Mouse (Mus musculus) neural tube, embryonic 11.5 days (tissue): ENCODE results near the gene Nsun2. TPM values are rescaled to one million over a fixed set of nuclear protein-coding genes. Genes with fewer than 3 reads are reported as not detected.
A peak's percentile ranks its signal among the peaks of the same experiment; 100 is the strongest.
"Not testable (repeated sequence)": the region's sequence is repeated elsewhere in the genome, so short reads cannot be mapped to it uniquely, and the experiment has no call there.

Experiments used
- ATAC-seq: fragments of 200-750 bp; cut with Nextera tagmentation; 2 replicates; pipeline ENCODE4 v1.8.0; 2017; ENCODE audit warnings: moderate number of reproducible peaks, mild to moderate bottlenecking, moderate TSS enrichment, moderate library complexity; ENCODE audit not compliant: insufficient read depth, low FRiP score, low TSS enrichment
- DNase-seq: peaks from one replicate; pipeline ENCODE4 v3.0.0-alpha.2; 2015; ENCODE audit warnings: low spot score
- H3K27ac ChIP-seq: fragments of 300-500 bp; sonication (generic); 2 replicates; pipeline ENCODE4 v1.5.1; 2014; ENCODE audit warnings: low read depth, mild to moderate bottlenecking, low read length
- H3K27me3 ChIP-seq: fragments of 300-500 bp; sonication (generic); 2 replicates; pipeline ENCODE4 v1.6.1; 2014; ENCODE audit warnings: mild to moderate bottlenecking, low read length, mixed read lengths; ENCODE audit not compliant: control insufficient read depth, insufficient read depth
- H3K36me3 ChIP-seq: fragments of 300-500 bp; sonication (generic); 2 replicates; pipeline ENCODE4 v1.6.1; 2014; ENCODE audit warnings: mild to moderate bottlenecking, low read length, moderate library complexity, mixed read lengths; ENCODE audit not compliant: control insufficient read depth, insufficient read depth
- H3K4me1 ChIP-seq: fragments of 300-500 bp; sonication (generic); 2 replicates; pipeline ENCODE4 v1.6.1; 2014; ENCODE audit warnings: low read length, mixed read lengths; ENCODE audit not compliant: control insufficient read depth, insufficient read depth
- H3K4me2 ChIP-seq: fragments of 300-500 bp; sonication (generic); 2 replicates; pipeline ENCODE4 v1.6.1; 2014; ENCODE audit warnings: low read depth, mild to moderate bottlenecking, moderate library complexity
- H3K4me3 ChIP-seq: fragments of 300-500 bp; sonication (generic); 2 replicates; pipeline ENCODE4 v1.5.1; 2014; ENCODE audit warnings: low read depth, low read length
- H3K9ac ChIP-seq: fragments of 300-500 bp; sonication (generic); 2 replicates; pipeline ENCODE4 v1.6.1; 2014; ENCODE audit warnings: mild to moderate bottlenecking, low read length
- H3K9me3 ChIP-seq: fragments of 300-500 bp; sonication (generic); 2 replicates; pipeline ENCODE4 v1.6.1; 2016; ENCODE audit warnings: low read length; ENCODE audit not compliant: control insufficient read depth
- WGBS: fragments of 180-500 bp; shearing (Covaris S2); extraction: QIAGEN DNeasy Blood & Tissue Kit; methylation state at CpG from one replicate; pipeline ENCODE4 v1.1.7; 2014; 5-methylcytosine and 5-hydroxymethylcytosine counted together
- polyA plus RNA-seq: library from polyadenylated mRNA; unstranded; fragments of >200 nt; fragmentation: Nextera tagmentation; extraction: Ambion mirVana; gene quantifications from 2 replicates; pipeline ENCODE4 v1.2.1, GENCODE M21; 2014

The Nsun2 gene
- polyA plus RNA-seq, 1 experiment from 2014 or later: 139 TPM

GRCm38 (mm10) chr13:69596515-69596914, 63.0 kb downstream of the Nsun2 start:
- Histone ChIP-seq H3K36me3 (no peaks in the 10 kb centered on the region), H3K4me3 (no peak overlapping the region), H3K4me2 (no peak overlapping the region), H3K4me1 (no peaks in the 10 kb centered on the region), H3K27me3 (no peaks in the 10 kb centered on the region), H3K27ac (no peak overlapping the region), H3K9me3 (no peaks in the 10 kb centered on the region), H3K9ac (no peak overlapping the region)
- 98% methylated on average over 2 of the region's 2 CpGs for WGBS
- no peak for ATAC-seq
- DNase-seq: no peak

DNA sequence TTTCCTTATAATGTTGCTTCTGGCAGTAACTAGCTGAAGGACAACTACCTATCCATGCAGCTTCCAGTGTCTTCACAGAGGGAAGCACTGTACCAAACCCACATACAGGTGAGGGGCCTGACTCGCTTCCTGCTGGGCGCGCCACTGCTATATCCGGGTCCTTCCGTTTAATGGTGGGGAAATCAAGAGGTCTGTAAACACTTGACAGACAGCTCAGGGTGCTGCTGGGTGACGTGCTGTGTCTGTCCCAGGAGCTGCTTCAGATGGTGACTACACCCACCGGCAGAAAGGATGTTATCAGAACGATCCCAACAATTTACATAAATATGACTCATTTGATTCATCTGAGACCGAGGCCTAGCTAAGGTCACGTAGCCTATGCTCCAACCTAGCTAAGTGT, 65.3 kb downstream of the Nsun2 start:
- WGBS: 92% methylated on average over 10 of the region's 10 CpGs
- no peak for ATAC-seq
- no peaks in the 10 kb centered on the region for H3K36me3 ChIP-seq

DNA sequence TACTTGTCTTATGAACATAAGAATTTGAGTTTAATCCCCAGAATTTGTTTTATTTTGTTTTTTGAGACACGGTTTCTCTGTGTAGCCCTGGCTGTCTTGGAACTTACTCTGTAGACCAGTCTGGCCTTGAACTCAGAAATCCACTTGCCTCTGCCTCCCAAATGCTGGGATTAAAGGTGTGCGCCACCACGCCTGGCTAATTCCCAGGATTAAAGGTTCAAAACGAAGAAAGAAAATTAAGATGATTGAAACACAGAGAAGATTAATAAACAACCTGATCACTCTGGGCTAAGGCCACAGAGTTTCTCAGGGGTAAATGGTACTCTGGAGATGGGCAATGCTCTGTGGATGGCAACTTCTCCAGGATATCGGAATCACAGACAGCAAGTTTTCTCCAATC, 67.3 kb downstream of the Nsun2 start:
- H3K4me2 ChIP-seq, H3K36me3 ChIP-seq, DNase-seq, H3K4me3 ChIP-seq, H3K4me1 ChIP-seq, H3K9me3 ChIP-seq, H3K27me3 ChIP-seq, ATAC-seq, H3K9ac ChIP-seq, H3K27ac ChIP-seq: not testable (repeated sequence)
- WGBS: 93% methylated on average over 5 of the region's 5 CpGs

More for the DNA sequence above, 65.3 kb downstream of the Nsun2 start:
- Histone ChIP-seq H3K4me3 (no peak overlapping the region), H3K9me3 (no peaks in the 10 kb centered on the region), H3K4me1 (no peaks in the 10 kb centered on the region), H3K4me2 (no peak overlapping the region), H3K27ac (no peak overlapping the region), H3K27me3 (no peaks in the 10 kb centered on the region), H3K9ac (no peak overlapping the region)
- no peak for DNase-seq

- H3K4me3 ChIP-seq: no peak overlapping the region
- no peak overlapping the region for H3K27ac ChIP-seq
- no peak overlapping the region for H3K9ac ChIP-seq
- 91% methylated on average over 5 of the region's 5 CpGs for WGBS
- ATAC-seq (no peak), DNase-seq (no peak)
- no peaks in the 10 kb centered on the region for H3K4me1 ChIP-seq
- H3K36me3 ChIP-seq: no peaks in the 10 kb centered on the region
- H3K9me3 ChIP-seq: no peaks in the 10 kb centered on the region
- H3K4me2 ChIP-seq: no peak overlapping the region
- H3K27me3 ChIP-seq: no peaks in the 10 kb centered on the region
These were observed 67.8 kb downstream of the Nsun2 start for GRCm38 (mm10) chr13:69601321-69601720.

- Histone ChIP-seq H3K36me3 (no peaks in the 10 kb centered on the region), H3K9ac (no peak overlapping the region), H3K4me3 (no peak overlapping the region), H3K27me3 (no peaks in the 10 kb centered on the region), H3K4me1 (no peaks in the 10 kb centered on the region), H3K27ac (no peak overlapping the region), H3K9me3 (no peaks in the 10 kb centered on the region), H3K4me2 (no peak overlapping the region)
- no peak for DNase-seq
- 86% methylated on average over 1 of the region's 1 CpGs for WGBS
- ATAC-seq: no peak
These were observed 71.1 kb downstream of the Nsun2 start for GRCm38 (mm10) chr13:69604670-69605069.

DNA sequence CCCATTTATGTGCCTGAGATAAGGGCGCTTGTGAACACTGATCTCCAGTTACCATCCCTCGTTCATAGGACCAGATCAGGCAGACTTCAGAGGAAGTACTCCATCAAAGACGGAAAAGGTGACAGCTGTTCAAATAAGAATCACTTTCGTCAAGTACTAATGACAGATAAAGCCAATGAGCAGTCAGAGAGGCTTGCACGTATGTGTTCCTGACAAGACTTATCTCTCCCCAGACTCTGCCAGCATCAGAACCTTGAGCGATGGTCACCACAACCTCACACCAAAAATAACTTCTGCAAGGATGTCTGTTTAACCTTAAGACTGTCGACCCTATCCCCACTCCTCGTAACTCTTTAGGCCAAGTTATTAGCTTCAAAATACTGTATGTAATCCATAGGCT, 75.2 kb downstream of the Nsun2 start:
- Histone ChIP-seq H3K27me3 (no peaks in the 10 kb centered on the region), H3K4me3 (no peak overlapping the region), H3K9me3 (no peaks in the 10 kb centered on the region), H3K4me1 (peaks cover 14% of the 10 kb centered on the region), H3K36me3 (no peaks in the 10 kb centered on the region), H3K9ac (no peak overlapping the region), H3K4me2 (no peak overlapping the region), H3K27ac (no peak overlapping the region)
- DNase-seq (no peak), ATAC-seq (no peak)
- 86% methylated on average over 8 of the region's 8 CpGs for WGBS

DNA sequence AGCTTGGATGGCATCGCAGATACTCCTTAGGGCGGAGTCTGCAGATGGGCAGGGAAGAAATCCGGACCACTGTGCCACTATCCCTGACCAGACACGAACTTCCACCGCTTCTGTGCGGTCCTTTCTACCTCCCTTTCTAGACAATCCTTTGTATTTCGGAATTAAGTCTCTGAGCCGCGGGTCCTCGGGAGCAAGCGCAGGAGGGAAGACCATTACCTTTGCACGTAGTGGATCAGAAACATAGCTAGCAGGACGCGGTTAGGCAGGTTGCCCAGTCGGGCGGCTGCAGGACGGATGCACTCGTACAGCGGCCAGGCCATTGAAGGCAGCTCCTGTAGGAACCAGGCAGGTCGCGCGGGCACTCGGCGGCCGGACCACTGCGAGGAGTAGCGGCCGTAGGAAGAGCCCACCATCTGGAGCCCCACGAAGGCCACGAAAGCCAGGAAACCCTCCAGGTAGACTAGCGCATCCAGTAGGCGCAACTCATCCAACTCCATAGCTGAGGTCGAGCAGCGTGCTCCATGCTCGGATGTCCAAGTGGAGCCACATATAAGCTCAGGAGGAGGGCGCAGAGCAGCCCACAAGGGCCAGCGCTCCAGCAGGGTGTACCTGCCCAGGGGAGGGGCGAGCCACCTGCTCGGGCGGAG, 77.3 kb downstream of the Nsun2 start:
- H3K27ac ChIP-seq: no peak overlapping the region
- H3K9me3 ChIP-seq: no peaks in the 10 kb centered on the region
- peak overlapping the region; percentile 63 for H3K9ac ChIP-seq
- H3K4me1 ChIP-seq: peaks cover 14% of the 10 kb centered on the region
- H3K4me2 ChIP-seq: peak overlapping the region; percentile 92
- DNase-seq (no peak), ATAC-seq (peak; percentile 36; the same call in 1 of the 2 replicates)
- WGBS: under 1% methylated on average over 40 of the region's 40 CpGs
- H3K36me3 ChIP-seq: peaks cover 6% of the 10 kb centered on the region
- H3K4me3 ChIP-seq: peak overlapping the region; percentile 87
- no peaks in the 10 kb centered on the region for H3K27me3 ChIP-seq

- H3K9ac ChIP-seq: peak within 1 kb of the TSS; percentile 75
- H3K36me3 ChIP-seq: peaks cover 11% of the 10 kb centered on the region
- H3K4me1 ChIP-seq: peaks cover 14% of the 10 kb centered on the region
- H3K9me3 ChIP-seq: no peaks in the 10 kb centered on the region
- no peak within 1 kb of the TSS for H3K27ac ChIP-seq
- peak within 1 kb of the TSS; percentile 92 for H3K4me2 ChIP-seq
- peak; percentile 99 for ATAC-seq
- no peaks in the 10 kb centered on the region for H3K27me3 ChIP-seq
- H3K4me3 ChIP-seq: peak within 1 kb of the TSS; percentile 87
- peak; percentile 99 for DNase-seq
- under 1% methylated on average over 68 of the region's 69 CpGs for WGBS
These were observed 78.0 kb downstream of the Nsun2 start, which contains the start of gene Srd5a1 for GRCm38 (mm10) chr13:69611398-69612174. Srd5a1 (minus strand) TSS chr13:69611442.

- H3K36me3 ChIP-seq: peaks cover 13% of the 10 kb centered on the region
- H3K9me3 ChIP-seq: no peaks in the 10 kb centered on the region
- peak overlapping the region; percentile 87 for H3K4me3 ChIP-seq
- H3K27me3 ChIP-seq: no peaks in the 10 kb centered on the region
- H3K9ac ChIP-seq: peak overlapping the region; percentile 75
- DNase-seq: no peak
- H3K4me2 ChIP-seq: peak overlapping the region; percentile 59
- no peak overlapping the region for H3K27ac ChIP-seq
- WGBS: under 1% methylated on average over 23 of the region's 24 CpGs
- H3K4me1 ChIP-seq: peaks cover 14% of the 10 kb centered on the region
- no peak for ATAC-seq
These were observed 78.6 kb downstream of the Nsun2 start for GRCm38 (mm10) chr13:69612175-69612544.
